Mouse (Mus musculus) MEL (cell line): ENCODE results near the gene Mfng. TPM values are rescaled to one million over a fixed set of nuclear protein-coding genes. Genes with fewer than 3 reads are reported as not detected.

Experiments
- DNase-seq: peaks from one replicate; pipeline ENCODE4 v3.0.0; 2011; ENCODE audit warnings: low read depth, low spot score
- H3K27ac ChIP-seq: 2 replicates; pipeline ENCODE4 v1.5.1; 2012; ENCODE audit warnings: low read depth, mild to moderate bottlenecking, control low read depth, low read length, moderate library complexity; ENCODE audit not compliant: control insufficient read depth
- H3K27me3 ChIP-seq, 2 experiments: fragments of 150-350 bp in 1 of 2; sonication (generic) in 1 of 2; 2 replicates each; pipeline ENCODE4 v1.6.1; 2012; ENCODE audit warnings: low read length in 2 of 2, mild to moderate bottlenecking in 2 of 2, improper control_type of control experiment in 1 of 2, moderate library complexity in 1 of 2; ENCODE audit not compliant: insufficient read depth in 2 of 2, control insufficient read depth in 1 of 2
- H3K36me3 ChIP-seq, 2 experiments: 2 replicates each; pipeline ENCODE4 v1.6.1; 2012 to 2014; ENCODE audit warnings: low read length in 2 of 2, improper control_type of control experiment in 1 of 2, inconsistent platforms in 1 of 2, mild to moderate bottlenecking in 1 of 2; ENCODE audit not compliant: insufficient read depth in 2 of 2, control insufficient read depth in 1 of 2
- H3K4me1 ChIP-seq, 2 experiments: fragments of 150-350 bp in 1 of 2; sonication (generic) in 1 of 2; 2 replicates each; pipeline ENCODE4 v1.6.1; 2012; ENCODE audit warnings: low read length in 2 of 2, improper control_type of control experiment in 1 of 2, mild to moderate bottlenecking in 1 of 2; ENCODE audit not compliant: insufficient read depth in 2 of 2, control insufficient read depth in 1 of 2
- H3K4me3 ChIP-seq, 2 experiments: fragments of 150-350 bp in 1 of 2; sonication (generic) in 1 of 2; 2 replicates each; pipeline ENCODE4 v1.5.1; 2012; ENCODE audit warnings: low read depth in 2 of 2, low read length in 2 of 2, mild to moderate bottlenecking in 2 of 2, moderate library complexity in 2 of 2, control low read depth in 1 of 2, improper control_type of control experiment in 1 of 2; ENCODE audit not compliant: control insufficient read depth in 1 of 2, insufficient read depth in 1 of 2
- H3K79me2 ChIP-seq: 2 replicates; pipeline ENCODE4 v1.6.1; 2012; ENCODE audit warnings: mild to moderate bottlenecking, low read length, moderate library complexity; ENCODE audit not compliant: control insufficient read depth, poor library complexity, insufficient read depth
- H3K9ac ChIP-seq: 2 replicates; pipeline ENCODE4 v1.6.1; 2012; ENCODE audit warnings: low read depth, mild to moderate bottlenecking, control low read depth, low read length, moderate library complexity; ENCODE audit not compliant: control insufficient read depth, poor library complexity, severe bottlenecking
- H3K9me3 ChIP-seq: fragments of 150-350 bp; sonication (generic); replicated peaks from 2 replicates; pipeline ENCODE4 v1.6.1; 2012; ENCODE audit warnings: mild to moderate bottlenecking, low read length, improper control_type of control experiment, moderate library complexity; ENCODE audit not compliant: insufficient read depth
- BHLHE40 ChIP-seq: IDR thresholded peaks from 2 replicates; pipeline ENCODE4 v1.6.1; 2012; ENCODE audit warnings: low read depth, mild to moderate bottlenecking, inconsistent platforms, low read length, improper control_type of control experiment, borderline replicate concordance
- CHD1 ChIP-seq: IDR thresholded peaks from 2 replicates; pipeline ENCODE4 v1.6.1; 2012; ENCODE audit warnings: low read depth, mild to moderate bottlenecking, inconsistent platforms, low read length, improper control_type of control experiment
- ELF1 ChIP-seq: IDR thresholded peaks from 2 replicates; pipeline ENCODE4 v1.6.1; 2014; ENCODE audit warnings: low read depth, mild to moderate bottlenecking, inconsistent platforms, low read length, improper control_type of control experiment, moderate library complexity
- ETS1 ChIP-seq: IDR thresholded peaks from 2 replicates; pipeline ENCODE4 v1.6.1; 2012; ENCODE audit warnings: low read depth, mild to moderate bottlenecking, inconsistent platforms, low read length, improper control_type of control experiment, moderate library complexity
- HCFC1 ChIP-seq: IDR thresholded peaks from 2 replicates; pipeline ENCODE4 v1.6.1; 2012; ENCODE audit warnings: low read depth, mild to moderate bottlenecking, inconsistent platforms, low read length, improper control_type of control experiment, moderate library complexity
- MAFK ChIP-seq: IDR thresholded peaks from 2 replicates; pipeline ENCODE4 v1.6.1; 2011; ENCODE audit warnings: low read depth, mild to moderate bottlenecking, low read length, improper control_type of control experiment, borderline replicate concordance
- MAX ChIP-seq: IDR thresholded peaks from 2 replicates; pipeline ENCODE4 v1.6.1; 2011; ENCODE audit warnings: low read length, improper control_type of control experiment
- MAZ ChIP-seq: IDR thresholded peaks from 2 replicates; pipeline ENCODE4 v1.6.1; 2012; ENCODE audit warnings: low read depth, mild to moderate bottlenecking, inconsistent platforms, low read length, improper control_type of control experiment
- MXI1 ChIP-seq: IDR thresholded peaks from 2 replicates; pipeline ENCODE4 v1.6.1; 2011; ENCODE audit warnings: mild to moderate bottlenecking, low read depth, low read length, improper control_type of control experiment
- MYB ChIP-seq: IDR thresholded peaks from 2 replicates; pipeline ENCODE4 v1.6.1; 2011; ENCODE audit warnings: mild to moderate bottlenecking, low read depth, low read length, improper control_type of control experiment
- RCOR1 ChIP-seq: IDR thresholded peaks from 2 replicates; pipeline ENCODE4 v1.6.1; 2012; ENCODE audit warnings: low read depth, mild to moderate bottlenecking, inconsistent platforms, low read length, improper control_type of control experiment
- SIN3A ChIP-seq: IDR thresholded peaks from 2 replicates; pipeline ENCODE4 v1.6.1; 2012; ENCODE audit warnings: low read length, improper control_type of control experiment, inconsistent platforms
- SMC3 ChIP-seq: IDR thresholded peaks from 2 replicates; pipeline ENCODE4 v1.6.1; 2011; ENCODE audit warnings: low read depth, low read length, improper control_type of control experiment
- UBTF ChIP-seq: IDR thresholded peaks from 2 replicates; pipeline ENCODE4 v1.6.1; 2012; ENCODE audit warnings: low read depth, mild to moderate bottlenecking, inconsistent platforms, low read length, improper control_type of control experiment, moderate library complexity, borderline replicate concordance; ENCODE audit not compliant: insufficient read depth
- USF2 ChIP-seq, 2 experiments: IDR thresholded peaks; 2 replicates each; pipeline ENCODE4 v1.6.1; 2011 to 2012; ENCODE audit warnings: improper control_type of control experiment in 2 of 2, low read length in 2 of 2, borderline replicate concordance in 1 of 2, inconsistent platforms in 1 of 2, low read depth in 1 of 2, mild to moderate bottlenecking in 1 of 2; ENCODE audit not compliant: insufficient read depth in 1 of 2
- ZC3H11A ChIP-seq: IDR thresholded peaks from 2 replicates; pipeline ENCODE4 v1.6.1; 2012; ENCODE audit warnings: low read depth, mild to moderate bottlenecking, inconsistent platforms, low read length, improper control_type of control experiment
- ZKSCAN1 ChIP-seq: IDR thresholded peaks from 2 replicates; pipeline ENCODE4 v1.6.1; 2012; ENCODE audit warnings: low read depth, mild to moderate bottlenecking, inconsistent platforms, low read length, improper control_type of control experiment, moderate library complexity
- polyA plus RNA-seq, 2 experiments: library from polyadenylated mRNA; stranded (reverse) in 1 of 2; unstranded in 1 of 2; fragments of >175 nt in 1 of 2; fragments of >200 nt in 1 of 2; gene quantifications; 2 replicates each; pipeline versions ENCODE4 v1.2.1 to v1.2.4; 2012; ENCODE audit warnings: low replicate concordance in 2 of 2, low read depth in 1 of 2; ENCODE audit not compliant: insufficient read length in 2 of 2, insufficient read depth in 1 of 2, missing spikeins in 1 of 2
- total RNA-seq: library from RNA; depleted of rRNA; stranded (reverse); fragments of 300-350 nt; gene quantifications from 2 replicates; pipeline ENCODE4 v1.2.3, GENCODE M21; 2012

Gene Mfng
- total and polyA plus RNA-seq, 3 experiments: 17.8 to 27.1 TPM; not detected in 1

DNA sequence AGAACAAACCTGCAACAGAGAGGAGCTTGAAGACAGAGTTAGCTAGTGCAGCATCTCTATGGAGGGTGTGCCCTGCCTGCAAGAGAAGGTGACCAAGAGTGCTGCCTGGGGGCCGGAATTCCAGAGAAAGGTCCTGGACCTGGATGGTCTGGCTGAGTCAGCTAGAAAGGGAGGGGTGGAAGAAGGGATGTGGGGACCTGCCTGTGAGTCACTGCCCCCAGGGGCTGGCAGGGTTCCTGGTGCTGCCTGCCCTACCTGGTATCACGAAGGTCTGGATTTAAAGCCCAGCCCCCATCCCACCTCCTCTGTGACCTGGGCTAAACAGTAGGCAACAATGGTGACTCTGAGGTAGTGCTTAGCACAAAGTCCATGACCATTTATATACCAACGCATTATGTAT lies 33.9 kb upstream of the Mfng start:
- H3K4me3 ChIP-seq: no peak overlapping the region
- H3K27me3 ChIP-seq: peaks cover 0 to 3% of the 10 kb centered on the region in 2 experiments; a peak in 2 of 4 replicates
- H3K79me2 ChIP-seq: no peaks in the 10 kb centered on the region
- H3K36me3 ChIP-seq: no peaks in the 10 kb centered on the region
- H3K9ac ChIP-seq: no peak overlapping the region
- no peaks in the 10 kb centered on the region for H3K9me3 ChIP-seq
- no peak for DNase-seq
- H3K4me1 ChIP-seq: peaks cover 0 to 8% of the 10 kb centered on the region in 2 experiments; a peak in 2 of 4 replicates
- no peak for TF ChIP-seq ELF1
- TF ChIP-seq SIN3A: no peak
- TF ChIP-seq MXI1: no peak
- TF ChIP-seq HCFC1: no peak
- TF ChIP-seq SMC3: no peak
- no peak for TF ChIP-seq ZKSCAN1
- no peak for TF ChIP-seq ETS1
- no peak for TF ChIP-seq MAFK
- TF ChIP-seq ZC3H11A: no peak
- H3K27ac ChIP-seq: no peak overlapping the region

GRCm38 (mm10) chr15:78806614-78807013 lies 33.3 kb upstream of the Mfng start:
- Histone ChIP-seq H3K27ac (no peak overlapping the region), H3K4me3 (no peak overlapping the region), H3K9ac (no peak overlapping the region), H3K4me1 (peaks cover 0 to 8% of the 10 kb centered on the region in 2 experiments; a peak in 2 of 4 replicates), H3K36me3 (no peaks in the 10 kb centered on the region), H3K9me3 (no peaks in the 10 kb centered on the region), H3K27me3 (peaks cover 0 to 3% of the 10 kb centered on the region in 2 experiments; a peak in 2 of 4 replicates), H3K79me2 (no peaks in the 10 kb centered on the region)
- DNase-seq: no peak
- TF ChIP-seq MAX (no peak), BHLHE40 (no peak), MAFK (no peak), RCOR1 (no peak), UBTF (no peak)

GRCm38 (mm10) chr15:78805351-78805750 lies 32.1 kb upstream of the Mfng start:
- no peak overlapping the region for H3K9ac ChIP-seq
- H3K9me3 ChIP-seq: no peaks in the 10 kb centered on the region
- TF ChIP-seq USF2 (IDR thresholded peaks at IDR 0.05; ENCODE audit: borderline replicate concordance in 1 of 2, insufficient read depth in 1 of 2, low read depth in 1 of 2, low read length in 2 of 2): no peak
- TF ChIP-seq RCOR1: no peak
- TF ChIP-seq UBTF: no peak
- TF ChIP-seq MAZ: no peak
- no peak for TF ChIP-seq MYB
- no peak for TF ChIP-seq CHD1
- H3K36me3 ChIP-seq: no peaks in the 10 kb centered on the region
- no peak overlapping the region for H3K4me3 ChIP-seq
- no peaks in the 10 kb centered on the region for H3K79me2 ChIP-seq
- H3K27ac ChIP-seq: no peak overlapping the region
- peaks cover 0 to 3% of the 10 kb centered on the region in 2 experiments; a peak in 2 of 4 replicates for H3K27me3 ChIP-seq
- H3K4me1 ChIP-seq: peaks cover 0 to 8% of the 10 kb centered on the region in 2 experiments; a peak in 2 of 4 replicates
- DNase-seq: no peak
